Mouse (Mus musculus) embryonic facial prominence, embryonic 11.5 days (tissue): ENCODE results near the gene Phyh. TPM values are rescaled to one million over a fixed set of nuclear protein-coding genes. Genes with fewer than 3 reads are reported as not detected.

Experiments used
- ATAC-seq: fragments of 200-750 bp; cut with Nextera tagmentation; replicated peaks from 2 replicates; pipeline ENCODE4 v1.8.0; 2017; ENCODE audit warnings: low read depth; ENCODE audit not compliant: insufficient number of reproducible peaks, low FRiP score, low TSS enrichment
- DNase-seq: peaks from one replicate; pipeline ENCODE4 v3.0.0-alpha.2; 2015; ENCODE audit warnings: low spot score
- H3K27ac ChIP-seq: fragments of 300-500 bp; sonication (generic); replicated peaks from 2 replicates; pipeline ENCODE4 v1.5.1; 2014; ENCODE audit warnings: mild to moderate bottlenecking, low read depth, low read length, control low read depth
- H3K27me3 ChIP-seq: fragments of 300-500 bp; sonication (generic); 2 replicates; pipeline ENCODE4 v1.6.1; 2014; ENCODE audit warnings: mild to moderate bottlenecking, low read length, moderate library complexity, mixed read lengths; ENCODE audit not compliant: control insufficient read depth, insufficient read depth
- H3K36me3 ChIP-seq: fragments of 300-500 bp; sonication (generic); replicated peaks from 2 replicates; pipeline ENCODE4 v1.6.1; 2014; ENCODE audit warnings: low read depth, mild to moderate bottlenecking, low read length, moderate library complexity, mixed read lengths; ENCODE audit not compliant: control insufficient read depth, insufficient read depth
- H3K4me1 ChIP-seq: fragments of 300-500 bp; sonication (generic); 2 replicates; pipeline ENCODE4 v1.6.1; 2014; ENCODE audit warnings: low read length, mixed read lengths; ENCODE audit not compliant: control insufficient read depth, insufficient read depth
- H3K4me2 ChIP-seq: fragments of 300-500 bp; sonication (generic); 2 replicates; pipeline ENCODE4 v1.6.1; 2014; ENCODE audit warnings: low read depth, mild to moderate bottlenecking, control low read depth, low read length, moderate library complexity
- H3K4me3 ChIP-seq: fragments of 300-500 bp; sonication (generic); 2 replicates; pipeline ENCODE4 v1.5.1; 2014; ENCODE audit warnings: low read depth, low read length, control low read depth
- H3K9ac ChIP-seq: fragments of 300-500 bp; sonication (generic); replicated peaks from 2 replicates; pipeline ENCODE4 v1.6.1; 2014; ENCODE audit warnings: mild to moderate bottlenecking, control low read depth, low read length
- H3K9me3 ChIP-seq: fragments of 300-500 bp; sonication (generic); replicated peaks from 2 replicates; pipeline ENCODE4 v1.6.1; 2016; ENCODE audit warnings: mild to moderate bottlenecking, low read length, inconsistent platforms, mixed read lengths; ENCODE audit not compliant: control insufficient read depth
- WGBS: fragments of 180-500 bp; shearing (Covaris S2); extraction: QIAGEN DNeasy Blood & Tissue Kit; methylation state at CpG from one replicate; pipeline ENCODE4 v1.1.7; 2014; 5-methylcytosine and 5-hydroxymethylcytosine counted together
- polyA plus RNA-seq: library from polyadenylated mRNA; unstranded; fragments of >200 nt; fragmentation: Nextera tagmentation; extraction: Ambion mirVana; gene quantifications from 2 replicates; pipeline ENCODE4 v1.2.1, GENCODE M21; 2014

The Phyh gene
- polyA plus RNA-seq, 1 experiment from 2014 or later, result 57.5 TPM

DNA sequence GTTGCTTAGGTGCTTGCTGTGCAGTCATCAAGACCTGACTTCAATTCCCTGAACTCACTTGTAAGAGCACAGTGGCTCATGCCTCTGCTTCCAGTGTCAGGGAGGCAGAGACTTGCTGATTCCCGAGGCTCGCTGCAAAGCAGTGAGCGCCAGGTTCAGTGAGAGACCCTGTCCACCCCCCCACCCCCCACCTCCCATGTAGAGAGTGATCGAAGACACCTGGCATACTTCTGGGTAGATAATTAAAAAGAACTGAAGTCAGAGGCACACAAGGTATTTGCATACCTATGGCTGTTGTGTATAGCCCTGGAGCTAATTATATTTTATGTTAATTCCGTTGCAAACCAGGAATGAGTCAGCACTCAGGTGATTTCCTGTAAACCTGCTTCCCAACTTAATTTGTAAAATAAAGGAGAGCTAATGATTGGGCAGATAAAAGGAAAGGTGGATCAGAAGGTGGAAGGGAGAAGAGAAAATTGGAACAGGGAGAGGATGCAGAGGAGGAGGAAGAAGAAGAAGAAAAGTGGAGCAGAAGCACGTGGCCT, 35.5 kb downstream of the Phyh start:
- H3K36me3 ChIP-seq, result no peaks in the 10 kb centered on the region
- no peak overlapping the region for H3K27ac ChIP-seq
- H3K9me3 ChIP-seq, result no peaks in the 10 kb centered on the region
- ATAC-seq (no peak), DNase-seq (no peak)
- no peak overlapping the region for H3K9ac ChIP-seq
- H3K4me1 ChIP-seq, result no peaks in the 10 kb centered on the region
- no peak overlapping the region for H3K4me3 ChIP-seq
- no peaks in the 10 kb centered on the region for H3K27me3 ChIP-seq
- no peak overlapping the region for H3K4me2 ChIP-seq
- 86% methylated on average over 6 of the region's 6 CpGs for WGBS

DNA sequence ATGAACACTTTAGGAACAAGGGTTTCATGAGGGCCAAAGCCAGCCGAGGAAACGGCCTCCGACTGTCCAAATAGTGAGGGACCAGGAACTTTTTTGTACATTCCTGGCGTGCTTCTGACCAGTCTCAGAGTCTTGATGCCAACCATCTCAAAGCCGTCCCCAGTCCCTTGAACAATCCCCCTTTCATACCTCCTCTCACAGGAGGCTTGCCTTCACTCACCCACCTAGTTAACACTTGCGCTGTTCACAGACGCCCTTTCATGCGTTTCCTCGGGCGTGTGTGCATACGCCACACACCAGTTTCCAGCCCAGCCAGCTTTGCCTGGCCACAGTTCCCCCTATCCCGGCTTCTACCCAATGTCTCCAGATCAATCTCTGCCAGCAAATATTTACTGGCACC, 39.2 kb downstream of the Phyh start:
- Histone ChIP-seq H3K4me3 (no peak overlapping the region), H3K27me3 (no peaks in the 10 kb centered on the region), H3K9me3 (no peaks in the 10 kb centered on the region), H3K4me2 (no peak overlapping the region), H3K36me3 (no peaks in the 10 kb centered on the region), H3K4me1 (no peaks in the 10 kb centered on the region), H3K27ac (no peak overlapping the region), H3K9ac (no peak overlapping the region)
- no peak for ATAC-seq
- WGBS, result 85% methylated on average over 12 of the region's 12 CpGs
- DNase-seq, result no peak

DNA sequence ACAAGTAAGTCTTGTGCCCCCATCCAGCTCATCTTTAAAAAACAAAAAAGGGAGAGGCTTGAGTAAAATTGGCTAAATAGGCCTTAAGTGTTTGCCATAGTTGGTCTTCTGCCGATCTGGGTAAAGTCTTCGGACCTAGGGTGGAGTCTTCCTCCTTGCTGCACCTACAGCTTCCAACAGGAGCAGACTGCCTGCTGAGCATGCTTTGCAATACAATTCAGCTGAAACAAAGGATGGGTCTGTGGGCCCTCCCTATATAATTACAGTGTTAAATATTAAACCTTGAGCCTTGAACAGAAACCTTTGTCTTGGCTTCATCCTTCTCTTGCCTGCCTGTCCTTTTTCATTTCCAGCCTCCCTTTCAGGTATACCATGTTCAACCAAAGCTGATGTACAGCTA, 49.0 kb downstream of the Phyh start:
- Histone ChIP-seq H3K27ac (no peak overlapping the region), H3K27me3 (no peaks in the 10 kb centered on the region), H3K9ac (no peak overlapping the region), H3K9me3 (no peaks in the 10 kb centered on the region), H3K4me2 (no peak overlapping the region), H3K4me3 (no peak overlapping the region), H3K36me3 (no peaks in the 10 kb centered on the region), H3K4me1 (no peaks in the 10 kb centered on the region)
- DNase-seq (no peak), ATAC-seq (no peak)
- 100% methylated on average over 2 of the region's 2 CpGs for WGBS

DNA sequence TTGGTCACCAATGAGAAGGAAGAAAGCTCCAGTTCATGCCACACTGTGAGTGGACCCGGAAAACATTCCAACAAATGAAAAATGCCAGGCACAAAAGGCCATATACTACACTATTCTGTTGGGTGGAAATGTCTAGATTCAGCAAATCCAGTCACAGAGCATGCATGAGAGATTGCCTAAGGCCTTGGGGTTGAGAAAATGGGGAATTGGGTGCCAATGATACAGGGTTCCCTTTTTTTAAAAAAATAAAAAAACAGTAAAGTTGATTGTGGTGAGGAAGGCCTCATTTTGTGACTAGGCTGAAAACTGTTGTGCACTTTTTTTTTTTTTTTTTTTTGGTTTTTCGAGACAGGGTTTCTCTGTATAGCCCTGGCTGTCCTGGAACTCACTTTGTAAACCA, 50.3 kb downstream of the Phyh start:
- Histone ChIP-seq H3K4me1 (no peaks in the 10 kb centered on the region), H3K9me3 (no peaks in the 10 kb centered on the region), H3K27me3 (no peaks in the 10 kb centered on the region), H3K9ac (no peak overlapping the region), H3K4me2 (no peak overlapping the region), H3K36me3 (no peaks in the 10 kb centered on the region), H3K27ac (no peak overlapping the region), H3K4me3 (no peak overlapping the region)
- DNase-seq, result no peak
- 95% methylated on average over 1 of the region's 2 CpGs for WGBS
- no peak for ATAC-seq

DNA sequence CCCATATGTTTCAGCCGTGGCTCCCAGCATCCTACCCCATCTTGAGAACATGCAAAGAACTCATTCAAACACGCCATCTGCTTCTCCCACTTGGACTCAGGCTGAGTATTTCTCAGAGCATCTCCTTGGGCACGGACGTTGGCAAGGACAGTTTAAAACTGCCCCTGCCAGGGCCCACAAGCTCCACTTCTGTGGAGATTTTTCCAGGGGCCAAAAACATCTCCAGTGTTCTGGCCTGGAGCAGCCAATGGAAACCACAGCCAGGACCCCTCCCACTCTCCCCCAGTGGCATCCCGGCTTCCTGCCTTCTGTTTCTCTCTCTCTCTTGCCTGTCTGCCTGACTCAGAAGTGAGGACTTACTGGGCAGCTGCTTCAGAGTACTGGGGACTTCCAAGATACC, 57.0 kb downstream of the Phyh start, which contains the start of gene Ucma:
Gene Ucma, plus strand, starts transcription at position 316 of the 400 bp plus-strand sequence.
- no peaks in the 10 kb centered on the region for H3K27me3 ChIP-seq
- H3K4me2 ChIP-seq, result no peak within 1 kb of the TSS
- no peaks in the 10 kb centered on the region for H3K4me1 ChIP-seq
- H3K27ac ChIP-seq, result no peak within 1 kb of the TSS
- WGBS, result 67% methylated on average over 5 of the region's 5 CpGs
- no peaks in the 10 kb centered on the region for H3K9me3 ChIP-seq
- DNase-seq (no peak), ATAC-seq (no peak)
- H3K9ac ChIP-seq, result no peak within 1 kb of the TSS
- H3K4me3 ChIP-seq, result no peak within 1 kb of the TSS
- H3K36me3 ChIP-seq, result no peaks in the 10 kb centered on the region

DNA sequence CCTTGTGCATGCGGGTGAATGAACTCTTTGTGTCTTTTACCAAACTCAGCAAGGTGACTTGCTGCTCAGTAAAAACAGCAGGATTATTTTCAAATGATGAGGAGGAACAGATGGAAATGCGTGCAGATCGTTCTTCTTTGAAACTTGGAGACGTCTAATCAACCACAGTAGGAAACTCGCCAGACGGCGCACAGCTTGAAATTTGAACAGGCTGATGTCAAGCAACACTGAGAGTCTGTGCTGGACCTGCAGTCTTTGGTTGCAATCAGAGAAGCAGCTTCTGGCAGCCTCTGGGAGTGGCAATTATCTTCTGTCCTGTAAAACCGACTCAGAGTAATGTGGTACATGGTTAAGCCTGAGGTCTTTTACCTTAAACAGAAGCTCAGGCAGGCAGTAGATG, 59.3 kb downstream of the Phyh start:
- H3K27me3 ChIP-seq, result no peaks in the 10 kb centered on the region
- H3K36me3 ChIP-seq, result no peaks in the 10 kb centered on the region
- no peaks in the 10 kb centered on the region for H3K9me3 ChIP-seq
- DNase-seq, result peak; percentile 76
- WGBS, result 10% methylated on average over 8 of the region's 8 CpGs
- peak; percentile 69 for ATAC-seq
- no peak overlapping the region for H3K9ac ChIP-seq
- peak overlapping the region; percentile 37; the same call in 1 of the 2 replicates for H3K27ac ChIP-seq
- no peak overlapping the region for H3K4me2 ChIP-seq
- no peak overlapping the region for H3K4me3 ChIP-seq
- H3K4me1 ChIP-seq, result no peaks in the 10 kb centered on the region

DNA sequence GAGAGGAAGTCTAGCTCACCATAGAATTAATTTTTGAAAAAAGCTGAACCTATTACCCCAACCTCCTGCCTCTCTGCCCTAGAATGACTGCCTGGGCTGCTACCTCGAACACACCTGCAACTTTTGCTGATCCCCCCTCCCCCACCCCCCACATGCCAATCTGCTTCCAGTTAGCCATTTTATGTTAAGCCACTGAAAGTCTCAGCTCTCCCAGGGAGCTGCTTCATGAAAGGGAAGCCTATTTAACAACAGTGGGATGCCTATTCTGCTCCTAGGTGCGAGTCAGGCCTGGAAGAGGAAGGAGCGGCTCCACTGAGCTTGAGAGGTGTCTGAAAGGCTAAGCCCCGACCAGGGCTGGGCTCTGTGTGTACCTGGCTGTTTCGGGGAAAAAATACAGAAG, 65.2 kb downstream of the Phyh start:
- Histone ChIP-seq H3K27me3 (no peaks in the 10 kb centered on the region), H3K4me3 (no peak overlapping the region), H3K9me3 (no peaks in the 10 kb centered on the region), H3K9ac (no peak overlapping the region), H3K36me3 (no peaks in the 10 kb centered on the region), H3K27ac (no peak overlapping the region), H3K4me1 (no peaks in the 10 kb centered on the region), H3K4me2 (no peak overlapping the region)
- DNase-seq, result peak; percentile 3
- no peak for ATAC-seq
- WGBS, result 32% methylated on average over 5 of the region's 5 CpGs

DNA sequence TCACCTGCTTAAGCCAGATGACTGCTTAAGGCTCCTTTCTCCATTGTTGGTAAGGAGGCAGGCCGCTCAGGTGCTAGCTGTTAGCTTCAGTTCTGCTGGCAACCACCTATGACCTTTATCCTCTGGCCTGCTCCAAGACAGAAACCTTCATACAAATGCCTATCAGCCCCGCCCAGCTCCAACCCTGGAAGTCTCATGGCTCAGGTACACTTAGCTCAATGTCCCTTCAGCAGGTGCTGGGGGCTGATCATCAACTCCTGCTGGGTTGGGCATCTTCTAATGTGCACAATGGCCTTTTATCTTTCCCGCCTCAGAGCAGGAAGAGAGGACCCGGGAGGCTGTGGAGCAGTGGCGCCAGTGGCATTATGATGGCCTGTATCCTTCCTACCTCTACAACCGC, 66.2 kb downstream of the Phyh start:
- no peak overlapping the region for H3K4me2 ChIP-seq
- ATAC-seq (no peak), DNase-seq (no peak)
- no peaks in the 10 kb centered on the region for H3K27me3 ChIP-seq
- 75% methylated on average over 6 of the region's 6 CpGs for WGBS
- no peaks in the 10 kb centered on the region for H3K4me1 ChIP-seq
- no peak overlapping the region for H3K27ac ChIP-seq
- no peak overlapping the region for H3K4me3 ChIP-seq
- H3K9me3 ChIP-seq, result no peaks in the 10 kb centered on the region
- no peaks in the 10 kb centered on the region for H3K36me3 ChIP-seq
- no peak overlapping the region for H3K9ac ChIP-seq
